Comparison of ENCODE assay signal across 9 mouse cellular contexts in the genomic region with DNA sequence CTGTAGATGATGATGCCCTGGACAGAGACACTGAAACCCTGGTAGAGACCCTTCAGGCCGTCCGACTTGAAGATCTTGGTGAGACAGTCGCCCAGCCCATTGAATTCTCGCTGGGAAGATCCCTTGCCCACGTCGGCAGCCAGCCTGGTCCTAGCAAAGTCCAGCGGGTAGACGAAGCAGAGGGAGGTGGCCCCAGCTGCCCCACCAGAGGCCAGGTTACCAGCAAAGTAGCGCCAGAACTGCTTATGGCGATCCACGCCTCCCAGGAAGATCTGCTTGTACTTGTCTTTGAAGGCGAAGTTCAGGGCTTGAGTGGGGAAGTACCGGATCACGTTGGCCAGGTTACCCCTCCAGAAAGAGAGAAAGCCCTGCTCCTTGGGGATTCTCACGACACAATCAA. TPM values are rescaled to one million over a fixed set of nuclear protein-coding genes. Genes with fewer than 3 reads are reported as not detected.
DNase-seq lines count a peak whose midpoint lies in the region; ATAC-seq lines count a peak whose summit lies in the region.
"Had no signal": no experiment of that assay in that cellular context is flagged by ENCODE, and none has a peak within 500 bp of the region (broad histone marks: within the 10 kb centered on the region; RNA-seq: fewer than 3 reads in every experiment).

No protein-coding gene starts in this region.

- 81% methylated on average over 15 of the region's 15 CpGs for WGBS in kidney, embryonic 15.5 days
- 73% methylated on average over 15 of the region's 15 CpGs for WGBS in forebrain, embryonic 16.5 days
- 92% methylated on average over 15 of the region's 15 CpGs for WGBS in limb, embryonic 10.5 days
- 79% methylated on average over 15 of the region's 15 CpGs for WGBS in stomach, embryonic 15.5 days

- H3K9ac ChIP-seq in kidney, embryonic 15.5 days, result peak overlapping the region; percentile 89
- H3K9ac ChIP-seq in forebrain, embryonic 16.5 days (replicated peaks; ENCODE audit: low read depth, low read length), result peak overlapping the region; percentile 31; the same call in 1 of the 2 replicates
- H3K9ac ChIP-seq in stomach, embryonic 15.5 days, result no peak overlapping the region; the same call in 1 of the 2 replicates

- H3K27me3 ChIP-seq in kidney, embryonic 15.5 days, result no peaks in the 10 kb centered on the region
- H3K27me3 ChIP-seq in forebrain, embryonic 16.5 days (replicated peaks; ENCODE audit: control insufficient read depth, insufficient read depth, low read length), result no peaks in the 10 kb centered on the region
- H3K27me3 ChIP-seq in limb, embryonic 10.5 days (ENCODE audit: low read depth, poor library complexity, severe bottlenecking), result no peaks in the 10 kb centered on the region
- H3K27me3 ChIP-seq in stomach, embryonic 15.5 days (replicated peaks), result no peaks in the 10 kb centered on the region
- H3K27me3 ChIP-seq: Patski had no signal

- peaks cover 54% of the 10 kb centered on the region for H3K36me3 ChIP-seq in kidney, embryonic 15.5 days
- peaks cover 30% of the 10 kb centered on the region for H3K36me3 ChIP-seq in forebrain, embryonic 16.5 days (ENCODE audit: control insufficient read depth, insufficient read depth)
- H3K36me3 ChIP-seq in limb, embryonic 10.5 days, result peaks cover 56% of the 10 kb centered on the region
- peaks cover 26% of the 10 kb centered on the region for H3K36me3 ChIP-seq in stomach, embryonic 15.5 days

- H3K4me1 ChIP-seq in kidney, embryonic 15.5 days, result peaks cover 37% of the 10 kb centered on the region
- H3K4me1 ChIP-seq in forebrain, embryonic 16.5 days (replicated peaks; ENCODE audit: control insufficient read depth, insufficient read depth, low read length), result peaks cover 25% of the 10 kb centered on the region
- peaks cover 51% of the 10 kb centered on the region for H3K4me1 ChIP-seq in limb, embryonic 10.5 days
- peaks cover 19% of the 10 kb centered on the region for H3K4me1 ChIP-seq in stomach, embryonic 15.5 days

- H3K4me2 ChIP-seq in kidney, embryonic 15.5 days, result peak overlapping the region; percentile 88
- peak overlapping the region; percentile 88 for H3K4me2 ChIP-seq in forebrain, embryonic 16.5 days (ENCODE audit: low read length)
- H3K4me2 ChIP-seq in stomach, embryonic 15.5 days, result peak overlapping the region; percentile 75

- no peak for DNase-seq in kidney, adult 8-10 months
- DNase-seq in brain, adult 2 months (ENCODE audit: low read depth, low spot score), result peak; percentile 38
- no peak for DNase-seq in limb, embryonic 10.5 days (ENCODE audit: low spot score)
- DNase-seq in left cerebral cortex, postnatal 14 days (ENCODE audit: low spot score in 2 of 2), result no peak
- no peak for DNase-seq in frontal cortex, adult 2 months (ENCODE audit: extremely low spot score in 1 of 2, low spot score in 1 of 2)

- no peak for ATAC-seq in kidney, embryonic 15.5 days (replicated peaks; ENCODE audit: low FRiP score)
- no peak for ATAC-seq in forebrain, embryonic 16.5 days
- no peak for ATAC-seq in stomach, embryonic 15.5 days (ENCODE audit: insufficient read depth, low FRiP score, low read depth)
- ATAC-seq: Patski had no signal

- no peak overlapping the region for H3K27ac ChIP-seq in kidney, embryonic 15.5 days
- H3K27ac ChIP-seq in forebrain, embryonic 16.5 days (ENCODE audit: low read length), result no peak overlapping the region
- peak overlapping the region; percentile 30; the same call in 1 of the 2 replicates for H3K27ac ChIP-seq in limb, embryonic 10.5 days
- no peak overlapping the region for H3K27ac ChIP-seq in stomach, embryonic 15.5 days

- H3K9me3 ChIP-seq in kidney, embryonic 15.5 days (replicated peaks), result no peaks in the 10 kb centered on the region
- H3K9me3 ChIP-seq in forebrain, embryonic 16.5 days (ENCODE audit: control insufficient read depth, low read length), result no peaks in the 10 kb centered on the region
- no peaks in the 10 kb centered on the region for H3K9me3 ChIP-seq in limb, embryonic 10.5 days (replicated peaks)
- no peaks in the 10 kb centered on the region for H3K9me3 ChIP-seq in stomach, embryonic 15.5 days

- intact Hi-C loops in left cerebral cortex, postnatal 14 days (cut with DNase I), result no loop called here

- peak overlapping the region; percentile 72 for H3K4me3 ChIP-seq in kidney, embryonic 15.5 days (replicated peaks)
- peak overlapping the region; percentile 87 for H3K4me3 ChIP-seq in forebrain, embryonic 16.5 days (replicated peaks; ENCODE audit: low read length)
- peak overlapping the region; percentile 90 for H3K4me3 ChIP-seq in limb, embryonic 10.5 days
- H3K4me3 ChIP-seq in stomach, embryonic 15.5 days (replicated peaks), result peak overlapping the region; percentile 19

RNA-seq across cellular contexts. Expression of a gene that starts 2.0 kb away (rescaled TPM):
- polyA plus RNA-seq in kidney, embryonic 15.5 days (2015; fragmentation: Nextera tagmentation; extraction: Ambion mirVana), result 561 and 585 TPM in 2 replicates
- 679 and 710 TPM in 2 replicates for polyA plus RNA-seq in forebrain, embryonic 16.5 days (2015; fragmentation: Nextera tagmentation; extraction: Ambion mirVana)
- 486 and 506 TPM in 2 replicates for polyA plus RNA-seq in limb, embryonic 10.5 days (2016; fragmentation: Nextera tagmentation; extraction: Ambion mirVana)
- 404 and 410 TPM in 2 replicates for polyA plus RNA-seq in stomach, embryonic 15.5 days (2015; fragmentation: Nextera tagmentation; extraction: Ambion mirVana)
- total RNA-seq in left cerebral cortex, postnatal 14 days (2021), result 100 to 1,000 TPM; 661 to 678 TPM
- polyA plus RNA-seq in frontal cortex, adult 2 months (2012; rRNA removed), result 634 and 635 TPM in 2 replicates

RNA-seq across cellular contexts. Expression of a gene that starts 57.1 kb away (rescaled TPM):
- polyA plus RNA-seq in kidney, embryonic 15.5 days (2015; fragmentation: Nextera tagmentation; extraction: Ambion mirVana), result 5.1 and 6.3 TPM in 2 replicates
- 4.9 and 6.1 TPM in 2 replicates for polyA plus RNA-seq in forebrain, embryonic 16.5 days (2015; fragmentation: Nextera tagmentation; extraction: Ambion mirVana)
- 3.7 and 4.3 TPM in 2 replicates for polyA plus RNA-seq in limb, embryonic 10.5 days (2016; fragmentation: Nextera tagmentation; extraction: Ambion mirVana)
- polyA plus RNA-seq in stomach, embryonic 15.5 days (2015; fragmentation: Nextera tagmentation; extraction: Ambion mirVana), result 7.1 and 7.5 TPM in 2 replicates
- 10 to 100 TPM; 38.1 to 42.3 TPM for total RNA-seq in left cerebral cortex, postnatal 14 days (2021)
- 26.9 and 30.1 TPM in 2 replicates for polyA plus RNA-seq in frontal cortex, adult 2 months (2012; rRNA removed)

RNA-seq across cellular contexts. Expression of a gene that starts 57.5 kb away (rescaled TPM):
- polyA plus RNA-seq in kidney, embryonic 15.5 days (2015; fragmentation: Nextera tagmentation; extraction: Ambion mirVana), result 23.7 and 31.0 TPM in 2 replicates
- polyA plus RNA-seq in forebrain, embryonic 16.5 days (2015; fragmentation: Nextera tagmentation; extraction: Ambion mirVana), result 22.9 and 26.5 TPM in 2 replicates
- 18.2 and 21.6 TPM in 2 replicates for polyA plus RNA-seq in limb, embryonic 10.5 days (2016; fragmentation: Nextera tagmentation; extraction: Ambion mirVana)
- polyA plus RNA-seq in stomach, embryonic 15.5 days (2015; fragmentation: Nextera tagmentation; extraction: Ambion mirVana), result 21.4 and 27.4 TPM in 2 replicates
- 10 to 100 TPM; 17.1 to 17.9 TPM for total RNA-seq in left cerebral cortex, postnatal 14 days (2021)
- polyA plus RNA-seq in frontal cortex, adult 2 months (2012; rRNA removed), result 14.8 and 16.8 TPM in 2 replicates

Comparison
In these comparisons a context has a peak if more than half of its experiments do, and no peak if none do; other contexts are left out.
1. H3K4me3 ChIP-seq: peak in every context shown above with its lines; median percentile 90 in limb, embryonic 10.5 days; 87 in forebrain, embryonic 16.5 days; 72 in kidney, embryonic 15.5 days; 19 in stomach, embryonic 15.5 days.